Mouse (Mus musculus) cortical plate, adult 2 months (tissue): ENCODE results near the gene Arsa.

Experiments
- CTCF ChIP-seq: fragments of 200-500 bp; IDR thresholded peaks from 2 replicates; pipeline ENCODE4 v1.5.1; 2011; ENCODE audit warnings: mild to moderate bottlenecking, control low read depth, low read length; ENCODE audit not compliant: insufficient read depth; ENCODE audit errors: extremely low read depth
- POLR2A ChIP-seq: fragments of 200-500 bp; IDR thresholded peaks from 2 replicates; pipeline ENCODE4 v1.6.1; 2011; ENCODE audit warnings: mild to moderate bottlenecking, low read length, control low read depth; ENCODE audit not compliant: insufficient read depth; ENCODE audit errors: extremely low read depth

GRCm38 (mm10) chr15:89525896-89526295, 48.7 kb upstream of the Arsa start:
- no peak for TF ChIP-seq POLR2A
- TF ChIP-seq CTCF: no peak
